Mouse (Mus musculus): ENCODE results near the gene Il4i1. TPM values are rescaled to one million over a fixed set of nuclear protein-coding genes. Genes with fewer than 3 reads are reported as not detected.

Il4i1 gene
- polyA plus RNA-seq, 1 experiment, result 2.5 TPM

Other genes with a start within 250 kb of the Il4i1 start
- 5.3 TPM in 2 replicates for gene Napsa, start 244.0 kb upstream of the Il4i1 start, polyA plus RNA-seq (2012; rRNA removed)
- 0.43 and 1.1 TPM in 2 replicates for gene Kcnc3, start 225.7 kb upstream of the Il4i1 start, polyA plus RNA-seq (2012; rRNA removed)
- 8.7 and 16.9 TPM in 2 replicates for gene Myh14, start 145.5 kb upstream of the Il4i1 start, polyA plus RNA-seq (2012; rRNA removed)
- gene Izumo2, start 107.6 kb upstream of the Il4i1 start, polyA plus RNA-seq (2012; rRNA removed), result not detected in 2 replicates
- 29.9 and 36.3 TPM in 2 replicates for gene Vrk3, start 68.0 kb upstream of the Il4i1 start, polyA plus RNA-seq (2012; rRNA removed)
- gene Zfp473, start 65.3 kb upstream of the Il4i1 start, polyA plus RNA-seq (2012; rRNA removed), result 0.32 and 0.41 TPM in 2 replicates
- 30.5 and 34.7 TPM in 2 replicates for gene Nup62, start 299 bp upstream of the Il4i1 start, polyA plus RNA-seq (2012; rRNA removed)
- gene Atf5, start 271 bp downstream of the Il4i1 start, polyA plus RNA-seq (2012; rRNA removed), result 43.4 and 63.6 TPM in 2 replicates
- 93.8 and 99.5 TPM in 2 replicates for gene Akt1s1, start 32.6 kb downstream of the Il4i1 start, polyA plus RNA-seq (2012; rRNA removed)
- 67.3 and 68.9 TPM in 2 replicates for gene Tbc1d17, start 32.7 kb downstream of the Il4i1 start, polyA plus RNA-seq (2012; rRNA removed)
- 23.4 and 24.1 TPM in 2 replicates for gene Pnkp, start 40.8 kb downstream of the Il4i1 start, polyA plus RNA-seq (2012; rRNA removed)
- gene Ptov1, start 53.4 kb downstream of the Il4i1 start, polyA plus RNA-seq (2012; rRNA removed), result 176 and 195 TPM in 2 replicates
- gene Med25, start 76.3 kb downstream of the Il4i1 start, polyA plus RNA-seq (2012; rRNA removed), result 57.8 and 66.1 TPM in 2 replicates
- gene Fuz, start 79.7 kb downstream of the Il4i1 start, polyA plus RNA-seq (2012; rRNA removed), result 47.7 and 53.9 TPM in 2 replicates
- 74.2 and 77.7 TPM in 2 replicates for gene Ap2a1, start 113.1 kb downstream of the Il4i1 start, polyA plus RNA-seq (2012; rRNA removed)
- 0.03 and 0.08 TPM in 2 replicates for gene Tsks, start 126.8 kb downstream of the Il4i1 start, polyA plus RNA-seq (2012; rRNA removed)
- 26.1 and 26.8 TPM in 2 replicates for gene Cpt1c, start 158.5 kb downstream of the Il4i1 start, polyA plus RNA-seq (2012; rRNA removed)
- 183 and 244 TPM in 2 replicates for gene Prmt1, start 170.2 kb downstream of the Il4i1 start, polyA plus RNA-seq (2012; rRNA removed)
- 133 and 171 TPM in 2 replicates for gene Irf3, start 181.3 kb downstream of the Il4i1 start, polyA plus RNA-seq (2012; rRNA removed)
- gene Bcl2l12, start 182.3 kb downstream of the Il4i1 start, polyA plus RNA-seq (2012; rRNA removed), result 28.6 and 34.8 TPM in 2 replicates
- gene Scaf1, start 200.0 kb downstream of the Il4i1 start, polyA plus RNA-seq (2012; rRNA removed), result 58.4 and 63.5 TPM in 2 replicates
- gene Rras, start 201.6 kb downstream of the Il4i1 start, polyA plus RNA-seq (2012; rRNA removed), result 383 and 414 TPM in 2 replicates
- gene Prr12, start 236.5 kb downstream of the Il4i1 start, polyA plus RNA-seq (2012; rRNA removed), result 5.1 and 18.2 TPM in 2 replicates
- 59.9 and 69.6 TPM in 2 replicates for gene Nosip, start 246.0 kb downstream of the Il4i1 start, polyA plus RNA-seq (2012; rRNA removed)
- 37.6 and 46.5 TPM in 2 replicates for gene Prrg2, start 246.3 kb downstream of the Il4i1 start, polyA plus RNA-seq (2012; rRNA removed)